Mouse (Mus musculus): ENCODE data around the gene Tmem158.

GRCm38 (mm10) chr9:123269906-123270558 is 9.5 kb upstream of the Tmem158 start:
- TF ChIP-seq POLR2A (IDR thresholded peaks at IDR 0.05; ENCODE audit: borderline replicate concordance, extremely low read depth, insufficient read depth, insufficient read length, poor library complexity, severe bottlenecking) = no peak
- no peak for TF ChIP-seq CTCF (IDR thresholded peaks at IDR 0.05; ENCODE audit: borderline replicate concordance, extremely low read depth, insufficient read depth, insufficient read length)
